Mouse (Mus musculus) small intestine, adult 10 weeks (tissue): ENCODE results near the gene Casc1. TPM values are rescaled to one million over a fixed set of nuclear protein-coding genes. Genes with fewer than 3 reads are reported as not detected.

Experiments used
- polyA plus RNA-seq: library from polyadenylated mRNA; stranded (reverse); fragments of 350-450 nt; fragmentation: Illumina TruSeq; extraction: RNeasy Lipid Tissue Mini Kit (QIAGEN cat#74804); gene quantifications from one replicate; pipeline ENCODE4 v1.2.3, GENCODE M21; 2014; ENCODE audit warnings: low replicate concordance

The Casc1 gene
- polyA plus RNA-seq, result not detected

GRCm38 (mm10) chr6:145210816-145211338, at the start of gene Casc1, which contains the start of gene Etfrf1:
Gene Casc1, minus strand, starts transcription at chr6:145211005.
Gene Etfrf1, plus strand, starts transcription at chr6:145211134.

GRCm38 (mm10) chr6:145250185-145250791, 39.5 kb upstream of the Casc1 start, which contains the start of gene Kras:
Gene Kras, minus strand, starts transcription at chr6:145250239.

Other genes starting within 250 kb of the Casc1 start
- not detected for gene Bcat1, start 134.8 kb downstream of the Casc1 start, polyA plus RNA-seq
- gene Lrmp, start 95.4 kb downstream of the Casc1 start, polyA plus RNA-seq, result 12.8 TPM
- gene Etfrf1, start 129 bp upstream of the Casc1 start, polyA plus RNA-seq, result 139 TPM
- 320 TPM for gene Kras, start 39.2 kb upstream of the Casc1 start, polyA plus RNA-seq